ENCODE assay signal across 34 mouse cellular contexts in the genomic region with DNA sequence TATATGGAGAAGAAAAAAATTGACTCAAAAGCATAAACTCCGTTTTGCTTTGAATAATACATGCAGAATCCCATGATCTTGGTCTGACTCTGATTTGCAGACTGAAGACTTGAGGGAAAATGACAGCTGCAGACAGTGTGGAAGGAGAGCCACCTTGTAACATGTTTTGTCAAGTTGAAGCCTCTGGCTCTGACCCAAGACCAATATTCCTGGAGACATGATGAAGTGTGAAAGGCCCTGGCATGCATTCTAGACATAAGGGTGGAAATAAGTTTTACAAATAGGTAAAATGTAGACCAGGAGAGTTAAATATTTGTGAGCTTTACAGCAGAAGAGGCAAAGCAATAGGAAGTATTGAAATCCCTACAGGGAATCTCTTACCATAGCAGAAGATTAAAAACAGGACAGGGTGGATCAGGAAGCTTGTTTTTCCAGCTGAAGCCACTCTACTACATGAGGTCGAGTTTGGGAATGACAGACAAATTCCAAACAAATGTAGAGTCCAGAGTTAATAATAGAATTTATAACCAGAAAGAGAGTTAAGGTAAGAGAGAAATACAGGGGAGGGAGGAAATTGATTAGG.
DNase-seq lines count a peak whose midpoint lies in the region; ATAC-seq and TF ChIP-seq lines count a peak whose summit lies in the region.
"Had no signal": no experiment of that assay in that cellular context is flagged by ENCODE, and none has a peak within 500 bp of the region (broad histone marks: within the 10 kb centered on the region; RNA-seq: fewer than 3 reads in every experiment).

No protein-coding gene starts in this region.

- no peak for ATAC-seq in forebrain, embryonic 14.5 days
- no peak for ATAC-seq in forebrain, embryonic 11.5 days (replicated peaks; ENCODE audit: low FRiP score)
- ATAC-seq in midbrain, postnatal 0 days (ENCODE audit: low FRiP score): no peak
- no peak for ATAC-seq in midbrain, embryonic 14.5 days (ENCODE audit: low FRiP score, low TSS enrichment)
- ATAC-seq in embryonic facial prominence, embryonic 14.5 days (ENCODE audit: low read depth): no peak
- ATAC-seq in CD4-positive, CD25-positive, alpha-beta regulatory T cell, adult 4 months: no peak
- ATAC-seq: activated CD4-positive, CD25-positive, alpha-beta regulatory T cell, adult 4 months; hindbrain, embryonic 16.5 days; intestine, embryonic 15.5 days had no signal

- no peaks in the 10 kb centered on the region for H3K27me3 ChIP-seq in forebrain, embryonic 14.5 days (replicated peaks; ENCODE audit: control insufficient read depth, insufficient read depth, low read length)
- no peaks in the 10 kb centered on the region for H3K27me3 ChIP-seq in forebrain, embryonic 11.5 days (ENCODE audit: control insufficient read depth, insufficient read depth, low read length)
- no peaks in the 10 kb centered on the region for H3K27me3 ChIP-seq in midbrain, postnatal 0 days (ENCODE audit: insufficient read depth, low read length)
- H3K27me3 ChIP-seq in midbrain, embryonic 14.5 days (ENCODE audit: control insufficient read depth, insufficient read depth, low read length): no peaks in the 10 kb centered on the region
- no peaks in the 10 kb centered on the region for H3K27me3 ChIP-seq in embryonic facial prominence, embryonic 14.5 days (replicated peaks; ENCODE audit: control insufficient read depth, insufficient read depth, low read length)
- H3K27me3 ChIP-seq: CH12.LX; embryonic facial prominence, embryonic 13.5 days; forebrain, embryonic 12.5 days; heart, embryonic 13.5 days; intestine, embryonic 15.5 days; neural tube, embryonic 15.5 days had no signal

- H3K4me1 ChIP-seq in forebrain, embryonic 14.5 days (ENCODE audit: control insufficient read depth, insufficient read depth, low read length): no peaks in the 10 kb centered on the region
- no peaks in the 10 kb centered on the region for H3K4me1 ChIP-seq in forebrain, embryonic 11.5 days (replicated peaks; ENCODE audit: control insufficient read depth, insufficient read depth, low read length)
- no peaks in the 10 kb centered on the region for H3K4me1 ChIP-seq in midbrain, postnatal 0 days (ENCODE audit: insufficient read depth, low read length)
- no peaks in the 10 kb centered on the region for H3K4me1 ChIP-seq in midbrain, embryonic 14.5 days (ENCODE audit: control insufficient read depth, insufficient read depth, low read length)
- H3K4me1 ChIP-seq in embryonic facial prominence, embryonic 14.5 days (ENCODE audit: control insufficient read depth, insufficient read depth, low read length): no peaks in the 10 kb centered on the region
- H3K4me1 ChIP-seq: embryonic facial prominence, embryonic 13.5 days; forebrain, embryonic 12.5 days; hindbrain, embryonic 10.5 days; intestine, embryonic 15.5 days; neural tube, embryonic 15.5 days had no signal

- WGBS in forebrain, embryonic 14.5 days: 75% methylated on average over 2 of the region's 2 CpGs
- 59% methylated on average over 2 of the region's 2 CpGs for WGBS in forebrain, embryonic 11.5 days
- WGBS in midbrain, postnatal 0 days: 55% methylated on average over 2 of the region's 2 CpGs
- WGBS in midbrain, embryonic 14.5 days: 51% methylated on average over 2 of the region's 2 CpGs
- WGBS in embryonic facial prominence, embryonic 14.5 days: 24% methylated on average over 2 of the region's 2 CpGs

- H3K27ac ChIP-seq in forebrain, embryonic 14.5 days (ENCODE audit: low read depth, low read length): no peak overlapping the region
- H3K27ac ChIP-seq in forebrain, embryonic 11.5 days (ENCODE audit: low read depth, low read length): no peak overlapping the region
- no peak overlapping the region for H3K27ac ChIP-seq in midbrain, postnatal 0 days (ENCODE audit: low read depth, low read length)
- no peak overlapping the region for H3K27ac ChIP-seq in midbrain, embryonic 14.5 days (replicated peaks; ENCODE audit: low read depth, low read length)
- H3K27ac ChIP-seq in embryonic facial prominence, embryonic 14.5 days (replicated peaks; ENCODE audit: low read depth, low read length): no peak overlapping the region
- H3K27ac ChIP-seq: embryonic facial prominence, embryonic 13.5 days; forebrain, embryonic 12.5 days; heart, embryonic 13.5 days; hindbrain, embryonic 10.5 days; intestine, embryonic 15.5 days; kidney, postnatal 0 days; liver, embryonic 14.5 days; macrophage; neural tube, embryonic 15.5 days had no signal

- no peaks in the 10 kb centered on the region for H3K36me3 ChIP-seq in forebrain, embryonic 14.5 days (ENCODE audit: control insufficient read depth, insufficient read depth, low read length)
- H3K36me3 ChIP-seq in forebrain, embryonic 11.5 days (ENCODE audit: control insufficient read depth, insufficient read depth, low read length): no peaks in the 10 kb centered on the region
- no peaks in the 10 kb centered on the region for H3K36me3 ChIP-seq in midbrain, postnatal 0 days (ENCODE audit: insufficient read depth, low read length)
- H3K36me3 ChIP-seq in midbrain, embryonic 14.5 days (ENCODE audit: control insufficient read depth, insufficient read depth, low read length): no peaks in the 10 kb centered on the region
- no peaks in the 10 kb centered on the region for H3K36me3 ChIP-seq in embryonic facial prominence, embryonic 14.5 days (ENCODE audit: control insufficient read depth, insufficient read depth, low read length)
- H3K36me3 ChIP-seq: embryonic facial prominence, embryonic 13.5 days; forebrain, embryonic 12.5 days; heart, embryonic 13.5 days; hindbrain, embryonic 10.5 days; intestine, embryonic 15.5 days; neural tube, embryonic 15.5 days had no signal

- no peak overlapping the region for H3K9ac ChIP-seq in forebrain, embryonic 14.5 days (ENCODE audit: low read length)
- no peak overlapping the region for H3K9ac ChIP-seq in forebrain, embryonic 11.5 days (ENCODE audit: low read length)
- H3K9ac ChIP-seq in midbrain, postnatal 0 days (replicated peaks; ENCODE audit: low read length, poor library complexity, severe bottlenecking): no peak overlapping the region
- H3K9ac ChIP-seq in midbrain, embryonic 14.5 days (replicated peaks; ENCODE audit: low read length): no peak overlapping the region
- H3K9ac ChIP-seq in embryonic facial prominence, embryonic 14.5 days (ENCODE audit: low read depth, low read length): no peak overlapping the region
- H3K9ac ChIP-seq: embryonic facial prominence, embryonic 13.5 days; forebrain, embryonic 12.5 days; heart, embryonic 13.5 days; intestine, embryonic 15.5 days; liver, embryonic 14.5 days; neural tube, embryonic 15.5 days had no signal

- H3K4me3 ChIP-seq in forebrain, embryonic 14.5 days (ENCODE audit: low read depth, low read length): no peak overlapping the region
- H3K4me3 ChIP-seq in forebrain, embryonic 11.5 days (ENCODE audit: low read depth, low read length): no peak overlapping the region
- no peak overlapping the region for H3K4me3 ChIP-seq in midbrain, postnatal 0 days (ENCODE audit: low read depth, low read length)
- H3K4me3 ChIP-seq in midbrain, embryonic 14.5 days (replicated peaks; ENCODE audit: low read depth, low read length): no peak overlapping the region
- H3K4me3 ChIP-seq in embryonic facial prominence, embryonic 14.5 days (ENCODE audit: low read depth, low read length): no peak overlapping the region
- H3K4me3 ChIP-seq: embryonic facial prominence, embryonic 13.5 days; erythroblast, embryonic 14.5 days; forebrain, embryonic 12.5 days; heart, embryonic 13.5 days; hindbrain, embryonic 10.5 days; intestine, embryonic 15.5 days; neural tube, embryonic 15.5 days had no signal

- peak; percentile 19 for DNase-seq in forebrain, embryonic 14.5 days (ENCODE audit: low spot score)
- no peak for DNase-seq in forebrain, embryonic 11.5 days (ENCODE audit: low spot score)
- DNase-seq in midbrain, postnatal 0 days (ENCODE audit: low spot score): peak; percentile 25
- no peak for DNase-seq in midbrain, embryonic 14.5 days
- DNase-seq in embryonic facial prominence, embryonic 14.5 days (ENCODE audit: low spot score): peak; percentile 82
- peak; percentile 2 for DNase-seq in mesoderm, embryonic 11.5 days (ENCODE audit: low read depth, low spot score)
- DNase-seq: adrenal gland, adult 2 months; adrenal gland, postnatal 36 days; B cell, adult 2 months; cerebellum, adult 9-10 months; gastrocnemius, postnatal 10 days; heart, postnatal 10 days; kidney, adult 8-10 months; layer of hippocampus, adult 9-11 months; liver; lung, adult 2 months; lung, postnatal 10 days; right cerebral cortex, adult 18-20 months; spleen, adult 18-20 months; thymus, postnatal 14 days had no signal

- TF ChIP-seq CTCF in midbrain, postnatal 0 days (IDR thresholded peaks at IDR 0.05): no peak

- H3K4me2 ChIP-seq in forebrain, embryonic 14.5 days (ENCODE audit: low read length): no peak overlapping the region
- H3K4me2 ChIP-seq in forebrain, embryonic 11.5 days (ENCODE audit: low read depth, low read length, severe bottlenecking): no peak overlapping the region
- H3K4me2 ChIP-seq in midbrain, postnatal 0 days (ENCODE audit: low read depth, low read length, poor library complexity, severe bottlenecking): no peak overlapping the region
- no peak overlapping the region for H3K4me2 ChIP-seq in midbrain, embryonic 14.5 days (ENCODE audit: low read length)
- no peak overlapping the region for H3K4me2 ChIP-seq in embryonic facial prominence, embryonic 14.5 days (ENCODE audit: low read depth, low read length)
- H3K4me2 ChIP-seq: embryonic facial prominence, embryonic 13.5 days; forebrain, embryonic 12.5 days; heart, embryonic 13.5 days; intestine, embryonic 15.5 days; neural tube, embryonic 15.5 days had no signal

- no peaks in the 10 kb centered on the region for H3K9me3 ChIP-seq in forebrain, embryonic 14.5 days (replicated peaks; ENCODE audit: control insufficient read depth, low read length)
- H3K9me3 ChIP-seq in forebrain, embryonic 11.5 days (ENCODE audit: control insufficient read depth, low read length): no peaks in the 10 kb centered on the region
- H3K9me3 ChIP-seq in midbrain, postnatal 0 days (ENCODE audit: low read length): no peaks in the 10 kb centered on the region
- H3K9me3 ChIP-seq in midbrain, embryonic 14.5 days (ENCODE audit: control insufficient read depth, low read length): no peaks in the 10 kb centered on the region
- H3K9me3 ChIP-seq in embryonic facial prominence, embryonic 14.5 days (ENCODE audit: control insufficient read depth, low read length): no peaks in the 10 kb centered on the region
- H3K9me3 ChIP-seq: embryonic facial prominence, embryonic 13.5 days; forebrain, embryonic 12.5 days; heart, embryonic 13.5 days; hindbrain, embryonic 10.5 days; intestine, embryonic 15.5 days; neural tube, embryonic 15.5 days had no signal

Comparison
In these comparisons a context has a peak if more than half of its experiments do, and no peak if none do; other contexts are left out.
1. DNase-seq: peak in forebrain, embryonic 14.5 days (single experiment), midbrain, postnatal 0 days (single experiment), embryonic facial prominence, embryonic 14.5 days (single experiment) and mesoderm, embryonic 11.5 days (single experiment); none in forebrain, embryonic 11.5 days (single experiment) and midbrain, embryonic 14.5 days (single experiment).